In genomic region chr17:56159729-56160128, GRCm38 (mm10) we compare ENCODE assay signal across 9 mouse cellular contexts. TPM values are rescaled to one million over a fixed set of nuclear protein-coding genes. Genes with fewer than 3 reads are reported as not detected.
DNase-seq lines count a peak whose midpoint lies in the region; ATAC-seq and TF ChIP-seq lines count a peak whose summit lies in the region.
"Had no signal": no experiment of that assay in that cellular context is flagged by ENCODE, and none has a peak within 500 bp of the region (broad histone marks: within the 10 kb centered on the region; RNA-seq: fewer than 3 reads in every experiment).

No protein-coding gene starts in this region.

- no peaks in the 10 kb centered on the region; the same call in 1 of the 2 replicates for H3K27me3 ChIP-seq in thymus, adult 2 months (ENCODE audit: control insufficient read depth, insufficient read depth, low read length)
- peaks cover 6% of the 10 kb centered on the region for H3K27me3 ChIP-seq in limb, embryonic 11.5 days (ENCODE audit: control insufficient read depth, insufficient read depth, low read length)

- peak; percentile 92 for TF ChIP-seq CTCF in thymus, adult 2 months (IDR thresholded peaks at IDR 0.05; ENCODE audit: borderline replicate concordance, control insufficient read depth, extremely low read depth, insufficient read depth, low read length, poor library complexity)

- no peak overlapping the region for H3K4me2 ChIP-seq in limb, embryonic 11.5 days (ENCODE audit: low read depth, severe bottlenecking)

- 4% methylated on average over 9 of the region's 9 CpGs for WGBS in thymus, adult 2 months
- 2% methylated on average over 9 of the region's 9 CpGs for WGBS in limb, embryonic 11.5 days

- peak; percentile 68 for DNase-seq in CD4-positive, CD25-positive, alpha-beta regulatory T cell, adult 2 months (ENCODE audit: low read depth, low spot score)
- DNase-seq in thymus, adult 2 months = peak; percentile 39
- DNase-seq in thymus, adult 18-20 months = no peak
- peak; percentile 85 for DNase-seq in embryo, embryonic 11 days
- peak; percentile 81 for DNase-seq in heart, postnatal 4 days
- DNase-seq in limb, embryonic 11.5 days (ENCODE audit: low spot score) = peak; percentile 80
- DNase-seq in retina, embryonic 14.5 days (ENCODE audit: low spot score) = peak; percentile 88

- H3K36me3 ChIP-seq in thymus, adult 2 months (ENCODE audit: control insufficient read depth, insufficient read depth, low read length) = no peaks in the 10 kb centered on the region
- no peaks in the 10 kb centered on the region for H3K36me3 ChIP-seq in limb, embryonic 11.5 days (ENCODE audit: control insufficient read depth, insufficient read depth, low read length)

- H3K9ac ChIP-seq in limb, embryonic 11.5 days (ENCODE audit: low read length) = no peak overlapping the region

- no peak for TF ChIP-seq POLR2A in thymus, adult 2 months (IDR thresholded peaks at IDR 0.05; ENCODE audit: control insufficient read depth, extremely low read depth, insufficient read depth, low read length, poor library complexity)

- H3K4me1 ChIP-seq in thymus, adult 2 months (replicated peaks; ENCODE audit: control insufficient read depth, insufficient read depth, low read length) = peaks cover 24% of the 10 kb centered on the region
- 0 out of 2 replicates have a peak, but pooled peaks cover 2% of the 10 kb centered on the region for H3K4me1 ChIP-seq in limb, embryonic 11.5 days (ENCODE audit: control insufficient read depth, insufficient read depth, low read length)

- H3K27ac ChIP-seq in thymus, adult 2 months (ENCODE audit: control insufficient read depth, insufficient read depth, low read length) = no peak overlapping the region
- no peak overlapping the region for H3K27ac ChIP-seq in limb, embryonic 11.5 days (replicated peaks; ENCODE audit: low read depth, low read length)

- ATAC-seq in CD4-positive, CD25-positive, alpha-beta regulatory T cell, adult 4 months = no peak
- ATAC-seq in limb, embryonic 11.5 days (ENCODE audit: insufficient number of reproducible peaks, low FRiP score, low TSS enrichment, low read depth) = no peak; the same call in 1 of the 2 replicates

- no peaks in the 10 kb centered on the region for H3K9me3 ChIP-seq in limb, embryonic 11.5 days (ENCODE audit: control insufficient read depth, low read length)

- H3K4me3 ChIP-seq in thymus, adult 2 months (ENCODE audit: control insufficient read depth, insufficient read depth, low read length) = no peak overlapping the region
- no peak overlapping the region for H3K4me3 ChIP-seq in limb, embryonic 11.5 days (ENCODE audit: low read depth, low read length)

RNA-seq across cellular contexts. Expression of gene Tnfaip8l1, which starts 2.5 kb away (rescaled TPM):
- 10 to 100 TPM; 30.3 to 43.4 TPM for polyA plus RNA-seq in CD4-positive, CD25-positive, alpha-beta regulatory T cell, adult 4 months (2017; shearing (Covaris generic))
- polyA plus RNA-seq in thymus, adult 2 months (2012; rRNA removed) = 21.6 and 26.8 TPM in 2 replicates
- 1 to 10 TPM; 5.9 to 6.0 TPM for total RNA-seq in heart, postnatal 4 days (2021)
- polyA plus RNA-seq in limb, embryonic 11.5 days (2014; fragmentation: Nextera tagmentation; extraction: Ambion mirVana) = 8.2 and 9.2 TPM in 2 replicates

RNA-seq across cellular contexts. Expression of gene Sema6b, which starts 19.6 kb away (rescaled TPM):
- polyA plus RNA-seq in CD4-positive, CD25-positive, alpha-beta regulatory T cell, adult 4 months (2017; shearing (Covaris generic)) = not detected
- 3.8 and 4.9 TPM in 2 replicates for polyA plus RNA-seq in thymus, adult 2 months (2012; rRNA removed)
- total RNA-seq in heart, postnatal 4 days (2021) = 1 to 10 TPM; 6.3 to 7.2 TPM
- polyA plus RNA-seq in limb, embryonic 11.5 days (2014; fragmentation: Nextera tagmentation; extraction: Ambion mirVana) = 0.60 and 0.88 TPM in 2 replicates

RNA-seq across cellular contexts. Expression of gene Mydgf, which starts 24.0 kb away (rescaled TPM):
- 10 to 100 TPM; 58.9 to 59.6 TPM for polyA plus RNA-seq in CD4-positive, CD25-positive, alpha-beta regulatory T cell, adult 4 months (2017; shearing (Covaris generic))
- polyA plus RNA-seq in thymus, adult 2 months (2012; rRNA removed) = 57.4 and 62.3 TPM in 2 replicates
- total RNA-seq in heart, postnatal 4 days (2021) = 10 to 100 TPM; 43.4 to 48.8 TPM
- 65.6 and 65.9 TPM in 2 replicates for polyA plus RNA-seq in limb, embryonic 11.5 days (2014; fragmentation: Nextera tagmentation; extraction: Ambion mirVana)

RNA-seq across cellular contexts. Expression of gene Lrg1, which starts 37.9 kb away (rescaled TPM):
- not detected for polyA plus RNA-seq in CD4-positive, CD25-positive, alpha-beta regulatory T cell, adult 4 months (2017; shearing (Covaris generic))
- 23.5 and 27.0 TPM in 2 replicates for polyA plus RNA-seq in thymus, adult 2 months (2012; rRNA removed)
- total RNA-seq in heart, postnatal 4 days (2021) = 1 to 10 TPM; 5.2 TPM
- 0.28 TPM in 1 of 2 replicates, not detected in the other for polyA plus RNA-seq in limb, embryonic 11.5 days (2014; fragmentation: Nextera tagmentation; extraction: Ambion mirVana)

RNA-seq across cellular contexts. Expression of gene Plin5, which starts 42.3 kb away (rescaled TPM):
- not detected for polyA plus RNA-seq in CD4-positive, CD25-positive, alpha-beta regulatory T cell, adult 4 months (2017; shearing (Covaris generic))
- polyA plus RNA-seq in thymus, adult 2 months (2012; rRNA removed) = 6.2 and 11.7 TPM in 2 replicates
- total RNA-seq in heart, postnatal 4 days (2021) = 10 to 100 TPM; 61.6 to 67.6 TPM
- 0.16 and 0.43 TPM in 2 replicates for polyA plus RNA-seq in limb, embryonic 11.5 days (2014; fragmentation: Nextera tagmentation; extraction: Ambion mirVana)
- total RNA-seq: hematopoietic stem cell, adult 5-6 weeks had no signal

Comparison
In these comparisons a context has a peak if more than half of its experiments do, and no peak if none do; other contexts are left out.
1. DNase-seq: peak in CD4-positive, CD25-positive, alpha-beta regulatory T cell, adult 2 months (single experiment), thymus, adult 2 months (single experiment), embryo, embryonic 11 days (single experiment), heart, postnatal 4 days (single experiment), limb, embryonic 11.5 days (single experiment) and retina, embryonic 14.5 days (single experiment); none in thymus, adult 18-20 months (0 of 2).